Mouse (Mus musculus): ENCODE data around the gene Baiap3. TPM values are rescaled to one million over a fixed set of nuclear protein-coding genes. Genes with fewer than 3 reads are reported as not detected.

Gene Baiap3
- polyA plus RNA-seq, 1 experiment from 2014 or later, result 0.60 TPM

DNA sequence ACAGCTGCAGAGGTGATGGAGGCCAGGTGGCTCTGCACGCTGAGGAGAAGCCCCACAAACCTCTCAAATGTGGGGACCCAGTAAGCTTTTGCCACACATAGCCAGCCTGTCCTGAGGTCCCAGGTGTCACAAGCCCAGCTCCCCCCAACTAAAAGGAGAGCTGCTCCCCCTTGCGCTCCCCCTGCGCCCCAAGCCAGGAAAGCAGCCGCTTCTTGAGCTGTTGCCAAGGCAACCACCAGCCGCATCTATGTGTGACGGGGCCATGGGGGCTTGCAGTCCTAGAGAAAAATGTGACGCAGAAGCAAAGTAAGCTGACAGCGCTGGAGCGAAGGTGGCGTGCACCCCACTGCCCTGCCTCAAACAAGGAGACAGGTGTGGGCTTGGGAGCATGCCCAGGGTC, 2.4 kb downstream of the Baiap3 start:
- Histone ChIP-seq H3K4me1 (replicated peaks; ENCODE audit: control insufficient read depth, insufficient read depth, low read length) (peaks cover 5% of the 10 kb centered on the region), H3K27ac (ENCODE audit: low read depth, low read length) (no peak overlapping the region), H3K36me3 (ENCODE audit: control insufficient read depth, insufficient read depth, low read length) (no peaks in the 10 kb centered on the region), H3K4me3 (ENCODE audit: low read depth, low read length) (no peak overlapping the region), H3K9me3 (ENCODE audit: control insufficient read depth, low read length) (no peaks in the 10 kb centered on the region), H3K4me2 (no peak overlapping the region), H3K27me3 (replicated peaks; ENCODE audit: control insufficient read depth, insufficient read depth, low read length) (peaks cover 36% of the 10 kb centered on the region), H3K9ac (ENCODE audit: low read depth, low read length) (no peak overlapping the region)
- WGBS, result 43% methylated on average over 10 of the region's 10 CpGs
- DNase-seq (ENCODE audit: low spot score) (no peak), ATAC-seq (replicated peaks; ENCODE audit: low FRiP score) (no peak)

GRCm38 (mm10) chr17:25252643-25253042, 3.5 kb downstream of the Baiap3 start:
- no peak overlapping the region for H3K4me3 ChIP-seq (ENCODE audit: low read depth, low read length)

DNA sequence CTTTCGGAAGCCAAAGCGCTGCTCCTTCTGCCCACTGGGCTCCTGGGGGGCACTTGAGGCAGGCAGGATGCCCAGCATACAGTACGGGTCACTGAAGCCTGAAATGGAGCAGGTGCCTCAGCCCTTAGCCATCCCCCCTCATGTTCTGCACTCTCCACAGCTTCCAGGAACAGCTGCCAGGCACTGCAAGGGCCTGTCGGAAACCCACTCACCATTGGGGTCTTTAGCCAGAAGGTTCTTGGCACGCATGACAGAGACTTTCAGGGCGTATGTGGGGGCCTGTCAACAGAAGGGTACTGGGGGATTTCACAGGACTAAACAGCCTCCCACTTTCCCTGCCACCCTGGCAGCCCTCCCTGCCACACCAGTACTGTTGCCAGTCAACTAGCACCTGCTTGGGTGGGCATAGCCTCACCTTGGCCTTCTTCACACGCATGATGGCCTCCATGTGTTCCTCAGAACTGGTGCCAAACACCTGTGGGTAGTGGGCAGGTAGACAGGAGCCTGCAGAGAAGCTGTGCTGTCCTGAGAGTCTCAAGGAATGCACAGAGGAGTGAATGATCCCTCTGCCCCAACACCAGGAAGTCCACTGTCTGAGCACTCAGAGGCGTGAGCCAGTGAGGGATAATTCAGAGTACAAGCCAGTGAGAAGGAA, 5.9 kb downstream of the Baiap3 start:
- no peak overlapping the region for H3K4me3 ChIP-seq (ENCODE audit: low read depth, low read length)

More at GRCm38 (mm10) chr17:25252643-25253042, 3.5 kb downstream of the Baiap3 start:
- Histone ChIP-seq H3K4me1 (replicated peaks; ENCODE audit: control insufficient read depth, insufficient read depth, low read length) (peaks cover 5% of the 10 kb centered on the region), H3K36me3 (ENCODE audit: control insufficient read depth, insufficient read depth, low read length) (no peaks in the 10 kb centered on the region), H3K9me3 (ENCODE audit: control insufficient read depth, low read length) (no peaks in the 10 kb centered on the region), H3K27ac (ENCODE audit: low read depth, low read length) (no peak overlapping the region), H3K4me2 (no peak overlapping the region), H3K27me3 (replicated peaks; ENCODE audit: control insufficient read depth, insufficient read depth, low read length) (peaks cover 36% of the 10 kb centered on the region), H3K9ac (ENCODE audit: low read depth, low read length) (no peak overlapping the region)
- 51% methylated on average over 3 of the region's 3 CpGs for WGBS
- no peak for DNase-seq (ENCODE audit: low spot score)
- no peak for ATAC-seq (replicated peaks; ENCODE audit: low FRiP score)

DNA sequence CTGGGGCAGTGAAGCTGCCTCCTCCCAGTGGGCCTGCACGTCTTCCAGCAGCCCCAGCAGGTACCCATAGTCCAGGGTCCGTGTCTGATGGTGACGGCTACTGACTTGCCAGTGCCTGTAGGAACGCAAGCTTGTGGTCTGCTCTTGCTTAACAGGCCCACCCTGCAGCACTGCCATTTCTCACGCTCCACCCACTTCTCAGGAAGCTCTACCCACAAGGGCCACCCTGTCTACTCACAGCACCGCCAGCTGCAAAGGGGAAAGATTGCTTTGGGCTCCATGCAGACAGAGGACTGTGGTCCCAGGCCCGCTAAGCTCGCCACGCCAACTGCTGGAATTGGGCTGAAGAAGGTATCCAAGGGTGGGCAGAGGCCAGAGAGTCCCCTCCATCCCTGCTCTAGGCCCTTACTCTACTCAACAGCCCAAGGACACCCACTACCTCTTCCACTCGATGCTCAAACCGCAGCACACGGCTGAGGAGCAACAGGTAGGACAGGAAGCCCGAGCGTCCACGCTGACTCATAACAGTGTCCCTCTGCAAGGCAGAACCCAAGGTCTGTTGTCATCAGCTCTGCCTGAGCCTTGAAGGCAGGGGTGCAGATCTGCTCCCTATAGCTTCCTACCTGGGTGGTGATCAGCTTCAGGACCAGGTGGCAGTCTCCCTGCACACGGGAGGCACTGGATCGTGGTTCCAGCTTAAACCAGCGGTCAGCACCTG, 8.0 kb downstream of the Baiap3 start:
- Histone ChIP-seq H3K9me3 (ENCODE audit: control insufficient read depth, low read length) (no peaks in the 10 kb centered on the region), H3K4me1 (replicated peaks; ENCODE audit: control insufficient read depth, insufficient read depth, low read length) (no peaks in the 10 kb centered on the region), H3K4me3 (ENCODE audit: low read depth, low read length) (no peak overlapping the region), H3K4me2 (no peak overlapping the region), H3K27ac (ENCODE audit: low read depth, low read length) (no peak overlapping the region), H3K9ac (ENCODE audit: low read depth, low read length) (no peak overlapping the region), H3K36me3 (ENCODE audit: control insufficient read depth, insufficient read depth, low read length) (peaks cover 9% of the 10 kb centered on the region), H3K27me3 (replicated peaks; ENCODE audit: control insufficient read depth, insufficient read depth, low read length) (peaks cover 5% of the 10 kb centered on the region)
- 62% methylated on average over 18 of the region's 18 CpGs for WGBS
- DNase-seq (ENCODE audit: low spot score), result no peak
- no peak for ATAC-seq (replicated peaks; ENCODE audit: low FRiP score)

More for the DNA sequence above, 5.9 kb downstream of the Baiap3 start:
- H3K9me3 ChIP-seq (ENCODE audit: control insufficient read depth, low read length), result no peaks in the 10 kb centered on the region
- no peak for ATAC-seq (replicated peaks; ENCODE audit: low FRiP score)
- WGBS, result 75% methylated on average over 8 of the region's 8 CpGs
- no peaks in the 10 kb centered on the region for H3K36me3 ChIP-seq (ENCODE audit: control insufficient read depth, insufficient read depth, low read length)
- no peak for DNase-seq (ENCODE audit: low spot score)
- H3K27ac ChIP-seq (ENCODE audit: low read depth, low read length), result no peak overlapping the region
- H3K4me2 ChIP-seq, result no peak overlapping the region
- no peaks in the 10 kb centered on the region for H3K4me1 ChIP-seq (replicated peaks; ENCODE audit: control insufficient read depth, insufficient read depth, low read length)
- peaks cover 25% of the 10 kb centered on the region for H3K27me3 ChIP-seq (replicated peaks; ENCODE audit: control insufficient read depth, insufficient read depth, low read length)
- H3K9ac ChIP-seq (ENCODE audit: low read depth, low read length), result no peak overlapping the region

GRCm38 (mm10) chr17:25244239-25244638, 11.9 kb downstream of the Baiap3 start:
- Histone ChIP-seq H3K4me1 (replicated peaks; ENCODE audit: control insufficient read depth, insufficient read depth, low read length) (peaks cover 10% of the 10 kb centered on the region), H3K9me3 (ENCODE audit: control insufficient read depth, low read length) (no peaks in the 10 kb centered on the region), H3K4me3 (ENCODE audit: low read depth, low read length) (no peak overlapping the region), H3K36me3 (ENCODE audit: control insufficient read depth, insufficient read depth, low read length) (peaks cover 15% of the 10 kb centered on the region), H3K27me3 (replicated peaks; ENCODE audit: control insufficient read depth, insufficient read depth, low read length) (no peaks in the 10 kb centered on the region), H3K27ac (ENCODE audit: low read depth, low read length) (no peak overlapping the region), H3K9ac (ENCODE audit: low read depth, low read length) (no peak overlapping the region), H3K4me2 (no peak overlapping the region)
- ATAC-seq (replicated peaks; ENCODE audit: low FRiP score), result no peak
- DNase-seq (ENCODE audit: low spot score), result no peak
- 87% methylated on average over 16 of the region's 16 CpGs for WGBS

GRCm38 (mm10) chr17:25243131-25243780, 12.9 kb downstream of the Baiap3 start:
- H3K27ac ChIP-seq (ENCODE audit: low read depth, low read length), result no peak overlapping the region
- H3K4me2 ChIP-seq, result no peak overlapping the region
- no peak overlapping the region for H3K9ac ChIP-seq (ENCODE audit: low read depth, low read length)
- H3K4me1 ChIP-seq (replicated peaks; ENCODE audit: control insufficient read depth, insufficient read depth, low read length), result peaks cover 10% of the 10 kb centered on the region
- DNase-seq (ENCODE audit: low spot score) (no peak), ATAC-seq (replicated peaks; ENCODE audit: low FRiP score) (no peak)
- H3K36me3 ChIP-seq (ENCODE audit: control insufficient read depth, insufficient read depth, low read length), result peaks cover 15% of the 10 kb centered on the region
- 88% methylated on average over 11 of the region's 11 CpGs for WGBS
- no peaks in the 10 kb centered on the region for H3K9me3 ChIP-seq (ENCODE audit: control insufficient read depth, low read length)
- H3K27me3 ChIP-seq (replicated peaks; ENCODE audit: control insufficient read depth, insufficient read depth, low read length), result no peaks in the 10 kb centered on the region
- H3K4me3 ChIP-seq (ENCODE audit: low read depth, low read length), result no peak overlapping the region

- Histone ChIP-seq H3K9ac (ENCODE audit: low read depth, low read length) (peak within 1 kb of the TSS; percentile 95), H3K9me3 (ENCODE audit: control insufficient read depth, low read length) (no peaks in the 10 kb centered on the region), H3K4me2 (peak within 1 kb of the TSS; percentile 96), H3K4me1 (replicated peaks; ENCODE audit: control insufficient read depth, insufficient read depth, low read length) (peaks cover 10% of the 10 kb centered on the region), H3K27me3 (replicated peaks; ENCODE audit: control insufficient read depth, insufficient read depth, low read length) (no peaks in the 10 kb centered on the region), H3K36me3 (ENCODE audit: control insufficient read depth, insufficient read depth, low read length) (peaks cover 24% of the 10 kb centered on the region), H3K27ac (ENCODE audit: low read depth, low read length) (peak within 1 kb of the TSS; percentile 73), H3K4me3 (ENCODE audit: low read depth, low read length) (peak within 1 kb of the TSS; percentile 99)
- ATAC-seq (replicated peaks; ENCODE audit: low FRiP score) (peak; percentile 88), DNase-seq (ENCODE audit: low spot score) (peak; percentile 86)
- WGBS, result under 1% methylated on average over 80 of the region's 80 CpGs
Measured at GRCm38 (mm10) chr17:25239695-25240636, 16.2 kb downstream of the Baiap3 start, which contains the start of the genes Gnptg and Tsr3. Gnptg (minus strand) TSS chr17:25240124. Tsr3 (plus strand) TSS chr17:25240170.

DNA sequence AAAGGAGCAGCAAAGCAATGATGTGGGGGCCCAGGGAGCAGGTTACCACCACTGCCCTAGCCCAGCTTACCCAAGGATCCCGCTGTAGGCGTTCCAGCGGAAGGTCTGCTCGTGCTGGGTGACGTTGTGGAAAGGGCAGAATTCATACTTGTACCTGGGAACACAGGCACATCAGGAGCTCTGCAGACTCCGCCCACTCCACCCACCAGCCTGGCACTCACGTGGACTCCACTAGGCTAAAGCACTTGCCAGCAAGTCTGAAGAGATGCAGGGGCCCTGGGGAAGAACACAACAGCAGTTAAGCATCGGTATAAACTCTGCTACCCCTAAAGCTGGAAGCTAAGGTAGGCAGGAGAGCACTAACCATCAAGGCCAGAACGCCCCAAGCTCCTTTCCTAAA, 20.5 kb downstream of the Baiap3 start:
- Histone ChIP-seq H3K4me2 (no peak overlapping the region), H3K4me3 (ENCODE audit: low read depth, low read length) (no peak overlapping the region), H3K9ac (ENCODE audit: low read depth, low read length) (no peak overlapping the region), H3K36me3 (ENCODE audit: control insufficient read depth, insufficient read depth, low read length) (peaks cover 23% of the 10 kb centered on the region), H3K9me3 (ENCODE audit: control insufficient read depth, low read length) (no peaks in the 10 kb centered on the region), H3K4me1 (replicated peaks; ENCODE audit: control insufficient read depth, insufficient read depth, low read length) (no peaks in the 10 kb centered on the region; the same call in 1 of the 2 replicates), H3K27me3 (replicated peaks; ENCODE audit: control insufficient read depth, insufficient read depth, low read length) (no peaks in the 10 kb centered on the region), H3K27ac (ENCODE audit: low read depth, low read length) (no peak overlapping the region)
- DNase-seq (ENCODE audit: low spot score) (no peak), ATAC-seq (replicated peaks; ENCODE audit: low FRiP score) (no peak)
- WGBS, result 86% methylated on average over 9 of the region's 9 CpGs

Data from liver, embryonic 11.5 days (tissue).